Mouse (Mus musculus): Measurements from ENCODE around the gene Galp. TPM values are rescaled to one million over a fixed set of nuclear protein-coding genes. Genes with fewer than 3 reads are reported as not detected.
"Not testable (repeated sequence)": the region's sequence is repeated elsewhere in the genome, so short reads cannot be mapped to it uniquely, and the experiment has no call there.

Gene Galp
- polyA plus RNA-seq, 1 experiment, result not detected

GRCm38 (mm10) chr7:6172006-6172649 lies 24.8 kb upstream of the Galp start, which contains the start of gene Zfp444:
Zfp444 (plus strand) TSS chr7:6172226.
- H3K4me1 ChIP-seq (ENCODE audit: control insufficient read depth), result peaks cover 45% of the 10 kb centered on the region
- TF ChIP-seq GATA1 (IDR thresholded peaks at IDR 0.05; ENCODE audit: low read length) (no peak), TAL1 (IDR thresholded peaks at IDR 0.05; ENCODE audit: low read length) (no peak)
- H3K36me3 ChIP-seq (ENCODE audit: control insufficient read depth), result peaks cover 5% of the 10 kb centered on the region
- no peaks in the 10 kb centered on the region for H3K9me3 ChIP-seq (ENCODE audit: control insufficient read depth, low read length)
- H3K4me3 ChIP-seq (replicated peaks), result peak within 1 kb of the TSS; percentile 82
- H3K27me3 ChIP-seq (ENCODE audit: control insufficient read depth), result no peaks in the 10 kb centered on the region

GRCm38 (mm10) chr7:6172674-6173244 lies 24.1 kb upstream of the Galp start:
- Histone ChIP-seq H3K27me3 (ENCODE audit: control insufficient read depth) (no peaks in the 10 kb centered on the region), H3K4me3 (replicated peaks) (peak overlapping the region; percentile 82), H3K4me1 (ENCODE audit: control insufficient read depth) (peaks cover 45% of the 10 kb centered on the region), H3K9me3 (ENCODE audit: control insufficient read depth, low read length) (no peaks in the 10 kb centered on the region), H3K36me3 (ENCODE audit: control insufficient read depth) (peaks cover 5% of the 10 kb centered on the region)
- TF ChIP-seq GATA1 (IDR thresholded peaks at IDR 0.05; ENCODE audit: low read length) (no peak), TAL1 (IDR thresholded peaks at IDR 0.05; ENCODE audit: low read length) (no peak)

- H3K4me3 ChIP-seq (replicated peaks), result no peak overlapping the region
- H3K36me3 ChIP-seq (ENCODE audit: control insufficient read depth), result peaks cover 7% of the 10 kb centered on the region
- TF ChIP-seq TAL1 (IDR thresholded peaks at IDR 0.05; ENCODE audit: low read length) (no peak), GATA1 (IDR thresholded peaks at IDR 0.05; ENCODE audit: low read length) (no peak)
- H3K27me3 ChIP-seq (ENCODE audit: control insufficient read depth), result no peaks in the 10 kb centered on the region
- peaks cover 45% of the 10 kb centered on the region for H3K4me1 ChIP-seq (ENCODE audit: control insufficient read depth)
- no peaks in the 10 kb centered on the region for H3K9me3 ChIP-seq (ENCODE audit: control insufficient read depth, low read length)
These were observed 23.0 kb upstream of the Galp start for GRCm38 (mm10) chr7:6173872-6174271.

GRCm38 (mm10) chr7:6174365-6174987 lies 22.4 kb upstream of the Galp start:
- Histone ChIP-seq H3K4me1 (ENCODE audit: control insufficient read depth) (peaks cover 45% of the 10 kb centered on the region), H3K36me3 (ENCODE audit: control insufficient read depth) (peaks cover 10% of the 10 kb centered on the region)
- not testable (repeated sequence) for H3K27me3 ChIP-seq (ENCODE audit: control insufficient read depth); H3K9me3 ChIP-seq (ENCODE audit: control insufficient read depth, low read length); H3K4me3 ChIP-seq (replicated peaks)

- no peaks in the 10 kb centered on the region for H3K9me3 ChIP-seq (ENCODE audit: control insufficient read depth, low read length)
- peaks cover 19% of the 10 kb centered on the region for H3K36me3 ChIP-seq (ENCODE audit: control insufficient read depth)
- H3K4me1 ChIP-seq (ENCODE audit: control insufficient read depth), result peaks cover 15% of the 10 kb centered on the region
- no peaks in the 10 kb centered on the region for H3K27me3 ChIP-seq (ENCODE audit: control insufficient read depth)
- no peak overlapping the region for H3K4me3 ChIP-seq (replicated peaks)
- no peak for TF ChIP-seq GATA1 (IDR thresholded peaks at IDR 0.05; ENCODE audit: low read length)
- no peak for TF ChIP-seq TAL1 (IDR thresholded peaks at IDR 0.05; ENCODE audit: low read length)
These were observed 17.9 kb upstream of the Galp start for GRCm38 (mm10) chr7:6179013-6179412.

- TF ChIP-seq TAL1 (IDR thresholded peaks at IDR 0.05; ENCODE audit: low read length) (no peak), GATA1 (IDR thresholded peaks at IDR 0.05; ENCODE audit: low read length) (no peak)
- Histone ChIP-seq H3K4me1 (ENCODE audit: control insufficient read depth) (peaks cover 3% of the 10 kb centered on the region; the same call in 1 of the 2 replicates), H3K9me3 (ENCODE audit: control insufficient read depth, low read length) (no peaks in the 10 kb centered on the region), H3K27me3 (ENCODE audit: control insufficient read depth) (no peaks in the 10 kb centered on the region), H3K36me3 (ENCODE audit: control insufficient read depth) (peaks cover 37% of the 10 kb centered on the region), H3K4me3 (replicated peaks) (no peak overlapping the region)
These were observed 14.0 kb upstream of the Galp start for GRCm38 (mm10) chr7:6182882-6183281.

- H3K36me3 ChIP-seq (ENCODE audit: control insufficient read depth), result peaks cover 44% of the 10 kb centered on the region
- peaks cover 3% of the 10 kb centered on the region; the same call in 1 of the 2 replicates for H3K4me1 ChIP-seq (ENCODE audit: control insufficient read depth)
- no peaks in the 10 kb centered on the region for H3K9me3 ChIP-seq (ENCODE audit: control insufficient read depth, low read length)
- TF ChIP-seq GATA1 (IDR thresholded peaks at IDR 0.05; ENCODE audit: low read length) (no peak), TAL1 (IDR thresholded peaks at IDR 0.05; ENCODE audit: low read length) (no peak)
- H3K27me3 ChIP-seq (ENCODE audit: control insufficient read depth), result no peaks in the 10 kb centered on the region
- no peak overlapping the region for H3K4me3 ChIP-seq (replicated peaks)
These were observed 13.1 kb upstream of the Galp start for GRCm38 (mm10) chr7:6183802-6184201.

- Histone ChIP-seq H3K4me3 (replicated peaks) (no peak overlapping the region), H3K36me3 (ENCODE audit: control insufficient read depth) (peaks cover 47% of the 10 kb centered on the region), H3K4me1 (ENCODE audit: control insufficient read depth) (peaks cover 3% of the 10 kb centered on the region; the same call in 1 of the 2 replicates), H3K27me3 (ENCODE audit: control insufficient read depth) (no peaks in the 10 kb centered on the region), H3K9me3 (ENCODE audit: control insufficient read depth, low read length) (no peaks in the 10 kb centered on the region)
- no peak for TF ChIP-seq GATA1 (IDR thresholded peaks at IDR 0.05; ENCODE audit: low read length)
- TF ChIP-seq TAL1 (IDR thresholded peaks at IDR 0.05; ENCODE audit: low read length), result no peak
These were observed 12.4 kb upstream of the Galp start for GRCm38 (mm10) chr7:6184521-6184920.

- Histone ChIP-seq H3K36me3 (ENCODE audit: control insufficient read depth) (peaks cover 48% of the 10 kb centered on the region), H3K4me3 (replicated peaks) (no peak overlapping the region), H3K4me1 (ENCODE audit: control insufficient read depth) (peaks cover 3% of the 10 kb centered on the region; the same call in 1 of the 2 replicates), H3K27me3 (ENCODE audit: control insufficient read depth) (no peaks in the 10 kb centered on the region), H3K9me3 (ENCODE audit: control insufficient read depth, low read length) (no peaks in the 10 kb centered on the region)
- no peak for TF ChIP-seq GATA1 (IDR thresholded peaks at IDR 0.05; ENCODE audit: low read length)
- no peak for TF ChIP-seq TAL1 (IDR thresholded peaks at IDR 0.05; ENCODE audit: low read length)
These were observed 11.5 kb upstream of the Galp start for GRCm38 (mm10) chr7:6185391-6185790.
